Mouse (Mus musculus): ENCODE results near the gene Zgpat.

- no peak for TF ChIP-seq CTCF (IDR thresholded peaks at IDR 0.05; ENCODE audit: borderline replicate concordance, insufficient read depth, low read depth, low read length)
- TF ChIP-seq POLR2A (IDR thresholded peaks at IDR 0.05; ENCODE audit: borderline replicate concordance, insufficient read depth, low read length): no peak
Measured at GRCm38 (mm10) chr2:181401497-181401896, 36.8 kb downstream of the Zgpat start.

Data from cerebellum, adult 2 months (tissue).